Mouse (Mus musculus): ENCODE measurements around the gene Dgkb.

DNA sequence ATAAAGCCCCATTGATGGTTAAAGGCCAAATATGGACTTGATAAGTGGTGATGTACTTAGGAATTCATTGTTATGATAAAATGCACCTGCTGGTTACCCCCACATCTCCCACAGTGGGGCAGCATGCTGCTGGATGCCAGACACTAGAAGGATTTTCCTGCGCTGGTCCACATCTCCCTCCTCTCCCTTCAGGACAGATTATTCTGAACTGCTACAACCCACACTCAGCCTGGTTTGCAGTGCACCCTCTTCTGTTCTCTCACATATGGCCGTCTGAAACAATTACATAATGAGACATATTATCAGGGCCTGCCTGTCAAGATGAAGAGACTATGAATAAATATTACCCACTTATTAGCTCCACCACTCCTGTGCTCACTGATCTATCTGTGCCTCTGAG, 780.6 kb downstream of the Dgkb start:
- no peak for TF ChIP-seq POLR2A (IDR thresholded peaks at IDR 0.05; ENCODE audit: low read depth, low read length)
- TF ChIP-seq CTCF (IDR thresholded peaks at IDR 0.05; ENCODE audit: extremely low read depth, insufficient read depth, insufficient read length, insufficient replicate concordance) = no peak

Data from spleen, adult 2 months (tissue).